Mouse (Mus musculus): Measurements from ENCODE around the gene Actl7b. TPM values are rescaled to one million over a fixed set of nuclear protein-coding genes. Genes with fewer than 3 reads are reported as not detected.

Gene Actl7b
- polyA plus RNA-seq, 1 experiment from 2014 or later = not detected

- no peak for ATAC-seq
- Histone ChIP-seq H3K36me3 (ENCODE audit: control insufficient read depth, insufficient read depth) (no peaks in the 10 kb centered on the region), H3K9me3 (ENCODE audit: control insufficient read depth) (no peaks in the 10 kb centered on the region), H3K4me3 (ENCODE audit: low read depth, low read length) (no peak overlapping the region), H3K4me1 (replicated peaks; ENCODE audit: control insufficient read depth, insufficient read depth, low read length) (no peaks in the 10 kb centered on the region), H3K27ac (ENCODE audit: low read depth, low read length) (no peak overlapping the region), H3K27me3 (replicated peaks; ENCODE audit: control insufficient read depth, insufficient read depth, low read length) (no peaks in the 10 kb centered on the region), H3K4me2 (replicated peaks; ENCODE audit: low read depth) (no peak overlapping the region), H3K9ac (ENCODE audit: low read depth, low read length) (no peak overlapping the region)
- 79% methylated on average over 7 of the region's 7 CpGs for WGBS
- TF ChIP-seq CTCF (IDR thresholded peaks at IDR 0.05; ENCODE audit: low read depth) = no peak
Measured at GRCm38 (mm10) chr4:56696401-56696800, 44.8 kb downstream of the Actl7b start.

Other genes with a start within 250 kb of the Actl7b start
- gene Gm26657, start 1.4 kb downstream of the Actl7b start, polyA plus RNA-seq (2015; fragmentation: Nextera tagmentation; extraction: Ambion mirVana) = not detected in 2 replicates
- not detected in 2 replicates for gene Actl7a, start 2.0 kb upstream of the Actl7b start, polyA plus RNA-seq (2015; fragmentation: Nextera tagmentation; extraction: Ambion mirVana)
- gene Elp1, start 60.9 kb upstream of the Actl7b start, polyA plus RNA-seq (2015; fragmentation: Nextera tagmentation; extraction: Ambion mirVana) = 9.7 and 10.2 TPM in 2 replicates
- 3.7 and 5.1 TPM in 2 replicates for gene Fam206a, start 60.9 kb upstream of the Actl7b start, polyA plus RNA-seq (2015; fragmentation: Nextera tagmentation; extraction: Ambion mirVana)
- gene Ctnnal1, start 123.7 kb upstream of the Actl7b start, polyA plus RNA-seq (2015; fragmentation: Nextera tagmentation; extraction: Ambion mirVana) = 9.7 and 10.1 TPM in 2 replicates
- 3.3 and 3.6 TPM in 2 replicates for gene Tmem245, start 206.0 kb upstream of the Actl7b start, polyA plus RNA-seq (2015; fragmentation: Nextera tagmentation; extraction: Ambion mirVana)
- 0.18 TPM in 2 replicates for gene Frrs1l, start 248.9 kb upstream of the Actl7b start, polyA plus RNA-seq (2015; fragmentation: Nextera tagmentation; extraction: Ambion mirVana)

Measured in intestine, postnatal 0 days (tissue).